Mouse (Mus musculus) midbrain, embryonic 12.5 days (tissue): ENCODE measurements around the gene Stat3. TPM values are rescaled to one million over a fixed set of nuclear protein-coding genes. Genes with fewer than 3 reads are reported as not detected.

Experiments used
- ATAC-seq: fragments of 200-750 bp; cut with Nextera tagmentation; 2 replicates; pipeline ENCODE4 v1.8.0; 2017; ENCODE audit warnings: low read depth, moderate TSS enrichment, moderate library complexity; ENCODE audit not compliant: low FRiP score
- H3K27ac ChIP-seq: fragments of 300-500 bp; sonication (generic); replicated peaks from 2 replicates; pipeline ENCODE4 v1.5.1; 2016; ENCODE audit warnings: mild to moderate bottlenecking
- H3K27me3 ChIP-seq: fragments of 300-500 bp; sonication (generic); 2 replicates; pipeline ENCODE4 v1.6.1; 2016; ENCODE audit warnings: mild to moderate bottlenecking
- H3K36me3 ChIP-seq: fragments of 300-500 bp; sonication (generic); 2 replicates; pipeline ENCODE4 v1.6.1; 2016
- H3K4me1 ChIP-seq: fragments of 300-500 bp; sonication (generic); 2 replicates; pipeline ENCODE4 v1.6.1; 2016
- H3K4me2 ChIP-seq: fragments of 300-500 bp; sonication (generic); replicated peaks from 2 replicates; pipeline ENCODE4 v1.6.1; 2016; ENCODE audit warnings: mild to moderate bottlenecking, moderate library complexity
- H3K4me3 ChIP-seq: fragments of 300-500 bp; sonication (generic); 2 replicates; pipeline ENCODE4 v1.5.1; 2016; ENCODE audit warnings: mild to moderate bottlenecking
- H3K9ac ChIP-seq: fragments of 300-500 bp; sonication (generic); replicated peaks from 2 replicates; pipeline ENCODE4 v1.6.1; 2016; ENCODE audit warnings: mild to moderate bottlenecking, moderate library complexity
- H3K9me3 ChIP-seq: fragments of 300-500 bp; sonication (generic); 2 replicates; pipeline ENCODE4 v1.6.1; 2016; ENCODE audit warnings: mild to moderate bottlenecking
- WGBS: fragments of 180-500 bp; shearing (Covaris S2); methylation state at CpG from one replicate; pipeline ENCODE4 v1.1.7; 2016; 5-methylcytosine and 5-hydroxymethylcytosine counted together
- polyA plus RNA-seq: library from polyadenylated mRNA; unstranded; fragments of >200 nt; fragmentation: Nextera tagmentation; extraction: Ambion mirVana; gene quantifications from 2 replicates; pipeline ENCODE4 v1.2.1, GENCODE M21; 2016

The Stat3 gene
- polyA plus RNA-seq, 1 experiment from 2014 or later = 35.0 TPM

GRCm38 (mm10) chr11:100962371-100962911, 23.1 kb upstream of the Stat3 start:
- H3K4me1 ChIP-seq = peaks cover 10% of the 10 kb centered on the region
- H3K4me2 ChIP-seq = no peak overlapping the region
- no peak overlapping the region for H3K4me3 ChIP-seq
- no peak for ATAC-seq
- H3K27me3 ChIP-seq = peaks cover 73% of the 10 kb centered on the region
- 72% methylated on average over 9 of the region's 9 CpGs for WGBS
- no peaks in the 10 kb centered on the region for H3K9me3 ChIP-seq
- H3K36me3 ChIP-seq = no peaks in the 10 kb centered on the region
- no peak overlapping the region for H3K27ac ChIP-seq
- no peak overlapping the region for H3K9ac ChIP-seq

DNA sequence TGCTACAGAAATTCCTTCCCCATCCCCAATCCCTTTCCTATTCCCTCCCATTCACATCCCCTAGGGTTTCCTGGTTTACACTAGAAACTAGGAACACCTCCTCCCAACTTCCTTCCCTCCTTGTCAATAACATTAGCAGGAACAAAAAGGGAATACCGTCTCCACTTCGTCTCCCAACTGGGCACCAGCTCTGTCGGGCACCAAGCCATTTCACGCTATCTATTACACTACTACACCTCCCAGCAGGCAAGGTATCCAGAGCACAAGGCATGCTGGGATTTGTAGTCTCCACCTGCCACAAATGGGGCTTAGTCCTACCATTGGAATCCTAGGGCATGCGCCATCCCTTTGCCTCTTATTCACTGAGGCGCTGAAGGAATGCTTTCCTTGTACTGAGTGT, 21.2 kb upstream of the Stat3 start:
- no peaks in the 10 kb centered on the region for H3K36me3 ChIP-seq
- H3K4me3 ChIP-seq = no peak overlapping the region
- H3K4me2 ChIP-seq = peak overlapping the region; percentile 22; the same call in 1 of the 2 replicates
- H3K4me1 ChIP-seq = peaks cover 10% of the 10 kb centered on the region
- H3K27me3 ChIP-seq = peaks cover 62% of the 10 kb centered on the region
- no peaks in the 10 kb centered on the region for H3K9me3 ChIP-seq
- ATAC-seq = no peak
- 8% methylated on average over 6 of the region's 6 CpGs for WGBS
- no peak overlapping the region for H3K9ac ChIP-seq
- no peak overlapping the region for H3K27ac ChIP-seq

- H3K27ac ChIP-seq = no peak overlapping the region
- H3K9me3 ChIP-seq = no peaks in the 10 kb centered on the region
- no peak overlapping the region for H3K9ac ChIP-seq
- no peaks in the 10 kb centered on the region for H3K36me3 ChIP-seq
- H3K27me3 ChIP-seq = peaks cover 55% of the 10 kb centered on the region
- ATAC-seq = no peak
- peaks cover 10% of the 10 kb centered on the region for H3K4me1 ChIP-seq
- WGBS = 27% methylated on average over 3 of the region's 3 CpGs
- no peak overlapping the region for H3K4me3 ChIP-seq
- H3K4me2 ChIP-seq = no peak overlapping the region
Measured at GRCm38 (mm10) chr11:100959826-100960225, 20.5 kb upstream of the Stat3 start.

DNA sequence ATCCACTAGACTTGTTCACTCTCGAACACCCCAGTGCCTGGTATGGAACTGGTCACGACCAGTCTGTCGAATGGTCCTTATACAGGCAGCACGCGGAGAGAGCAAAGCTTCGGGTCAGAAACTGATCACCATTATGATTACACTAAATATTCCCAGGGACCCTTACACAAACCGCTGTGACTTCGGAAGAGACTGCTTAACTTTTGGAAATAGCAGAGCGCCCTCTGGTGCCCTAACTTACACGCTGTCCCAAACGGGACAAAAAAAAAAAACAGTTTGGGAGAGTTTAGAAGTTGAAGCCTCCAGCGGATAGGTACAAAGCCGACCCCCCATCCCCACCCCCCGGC, 20.1 kb upstream of the Stat3 start:
- Histone ChIP-seq H3K4me2 (peak overlapping the region; percentile 37), H3K4me3 (peak overlapping the region; percentile 27), H3K27ac (no peak overlapping the region), H3K9ac (no peak overlapping the region), H3K27me3 (peaks cover 52% of the 10 kb centered on the region), H3K9me3 (no peaks in the 10 kb centered on the region), H3K4me1 (peaks cover 10% of the 10 kb centered on the region), H3K36me3 (no peaks in the 10 kb centered on the region)
- ATAC-seq = no peak
- WGBS = 4% methylated on average over 14 of the region's 14 CpGs

DNA sequence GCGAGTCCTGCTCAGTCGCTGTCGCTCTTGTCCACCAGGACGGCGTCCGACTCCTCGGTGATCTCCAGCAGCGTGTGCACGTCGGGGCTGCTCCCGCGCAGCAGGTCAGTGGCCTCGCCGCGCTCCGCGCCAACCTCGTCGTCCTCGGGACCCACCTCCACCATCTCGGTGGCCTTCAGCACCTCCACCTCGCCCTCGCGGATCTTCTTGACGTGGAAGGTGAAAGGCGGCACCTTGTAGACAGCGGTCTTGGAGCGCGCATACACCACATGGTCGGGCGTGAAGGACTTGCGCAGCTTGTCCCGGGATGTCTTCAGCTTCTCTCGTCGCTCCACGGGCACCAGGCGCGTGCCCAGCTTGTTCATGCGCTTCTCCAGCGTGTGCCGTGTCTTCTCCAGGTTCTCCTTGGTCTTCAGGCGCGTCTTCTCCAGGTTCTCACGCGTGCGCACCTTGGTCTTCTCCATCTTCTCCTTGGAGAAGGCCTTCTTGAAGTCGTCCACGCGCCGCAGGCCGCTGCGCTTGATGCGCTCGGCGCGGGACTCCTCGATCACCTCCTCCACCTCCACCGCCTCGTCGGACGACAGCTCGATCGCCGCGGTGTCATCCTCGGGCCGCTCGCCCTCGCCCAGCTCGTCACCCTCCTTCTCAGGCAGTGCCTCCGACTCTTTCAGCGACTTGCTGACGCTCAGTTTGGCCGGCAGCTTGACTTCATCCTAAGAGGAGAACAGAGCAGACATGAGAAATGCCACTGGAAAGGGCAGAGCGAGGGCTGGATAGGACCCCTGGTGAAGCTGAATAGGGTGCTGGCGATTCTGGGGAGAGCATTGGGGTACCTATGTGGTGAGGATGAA, 19.5 kb upstream of the Stat3 start:
- Histone ChIP-seq H3K27ac (no peak overlapping the region), H3K27me3 (peaks cover 46% of the 10 kb centered on the region), H3K36me3 (no peaks in the 10 kb centered on the region), H3K4me1 (peaks cover 10% of the 10 kb centered on the region), H3K9ac (no peak overlapping the region), H3K4me3 (peak overlapping the region; percentile 27), H3K4me2 (peak overlapping the region; percentile 37), H3K9me3 (no peaks in the 10 kb centered on the region)
- no peak for ATAC-seq
- 8% methylated on average over 76 of the region's 76 CpGs for WGBS

DNA sequence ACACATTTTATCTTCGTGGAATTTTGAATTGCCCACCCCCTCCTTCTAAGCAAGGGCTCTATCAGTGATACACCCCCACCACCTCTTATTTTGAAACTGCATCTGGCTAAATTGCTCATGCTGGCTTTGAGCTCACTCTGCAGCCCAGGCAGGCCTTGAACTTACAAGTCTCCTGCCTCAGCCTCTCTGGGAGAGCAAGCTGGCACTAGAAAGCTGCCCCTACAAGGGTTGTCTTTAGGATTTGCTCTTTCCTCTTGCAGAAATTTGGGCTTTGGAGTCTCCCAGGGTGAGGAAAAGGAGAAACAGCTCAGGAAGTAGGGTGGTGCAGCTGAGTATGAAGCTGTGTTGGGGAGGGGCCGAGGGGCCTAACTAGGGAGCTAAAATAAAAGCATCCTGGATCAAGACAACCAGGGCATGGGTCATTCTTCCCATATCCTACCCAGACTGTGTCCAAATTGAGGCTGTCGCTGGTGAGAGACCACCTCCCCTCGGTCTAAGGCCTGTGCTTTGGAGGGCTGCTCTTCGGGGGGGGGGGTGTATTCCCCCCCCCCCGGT, 18.7 kb upstream of the Stat3 start:
- WGBS = 31% methylated on average over 6 of the region's 6 CpGs
- ATAC-seq = no peak
- Histone ChIP-seq H3K4me2 (no peak overlapping the region), H3K27me3 (peaks cover 46% of the 10 kb centered on the region), H3K4me3 (no peak overlapping the region), H3K4me1 (peaks cover 10% of the 10 kb centered on the region), H3K27ac (no peak overlapping the region), H3K9me3 (no peaks in the 10 kb centered on the region), H3K9ac (no peak overlapping the region), H3K36me3 (no peaks in the 10 kb centered on the region)

DNA sequence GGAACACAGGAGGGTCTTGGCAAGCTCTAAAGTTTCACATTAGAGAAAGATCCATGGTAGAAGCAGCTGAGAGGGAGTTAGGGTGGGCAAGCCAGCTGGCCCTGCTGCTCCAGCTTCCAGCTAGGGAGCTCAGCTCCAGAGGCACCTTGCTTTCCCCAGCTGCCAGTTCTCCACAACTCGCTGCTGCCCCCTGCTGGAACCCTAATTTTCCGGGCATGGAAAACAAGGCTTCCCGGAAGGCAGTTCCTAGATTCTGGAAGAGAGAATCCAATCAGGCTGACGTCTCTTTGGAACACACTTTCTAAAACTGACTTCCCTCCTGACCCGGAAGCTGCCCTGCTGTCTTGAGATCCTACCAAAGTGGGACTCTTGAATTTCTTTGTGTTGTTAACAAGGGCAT, 17.9 kb upstream of the Stat3 start:
- no peak overlapping the region for H3K4me3 ChIP-seq
- no peak overlapping the region for H3K9ac ChIP-seq
- WGBS = 5% methylated on average over 5 of the region's 5 CpGs
- peaks cover 10% of the 10 kb centered on the region for H3K4me1 ChIP-seq
- H3K27ac ChIP-seq = no peak overlapping the region
- no peaks in the 10 kb centered on the region for H3K9me3 ChIP-seq
- no peaks in the 10 kb centered on the region for H3K36me3 ChIP-seq
- H3K27me3 ChIP-seq = peaks cover 42% of the 10 kb centered on the region
- no peak for ATAC-seq
- H3K4me2 ChIP-seq = no peak overlapping the region

DNA sequence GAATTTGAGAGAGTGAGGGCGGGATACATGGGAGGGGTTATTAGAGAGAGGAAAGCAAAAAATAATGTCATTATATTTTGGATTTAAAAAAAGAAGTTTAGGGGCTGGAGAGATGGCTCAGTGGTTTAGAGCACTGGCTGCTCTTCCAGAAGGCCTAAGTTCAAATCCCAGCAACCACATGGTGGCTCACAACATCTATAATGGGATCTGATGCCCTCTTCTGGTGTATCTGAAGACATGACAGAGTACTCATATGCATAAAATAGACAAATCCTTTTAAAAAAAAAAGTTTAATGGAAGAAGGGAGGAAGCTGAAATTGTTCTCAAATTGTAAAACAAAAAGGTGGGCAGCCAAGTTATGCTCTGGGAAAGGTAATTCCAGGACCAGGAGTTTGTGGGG, 10.2 kb upstream of the Stat3 start:
- no peak overlapping the region for H3K9ac ChIP-seq
- no peaks in the 10 kb centered on the region for H3K36me3 ChIP-seq
- no peak overlapping the region for H3K27ac ChIP-seq
- H3K4me2 ChIP-seq = no peak overlapping the region
- no peaks in the 10 kb centered on the region for H3K9me3 ChIP-seq
- H3K4me1 ChIP-seq = 0 out of 2 replicates have a peak, but pooled peaks cover 4% of the 10 kb centered on the region
- 100% methylated on average over 1 of the region's 1 CpGs for WGBS
- no peaks in the 10 kb centered on the region for H3K27me3 ChIP-seq
- ATAC-seq = no peak
- H3K4me3 ChIP-seq = no peak overlapping the region

- H3K4me1 ChIP-seq = 0 out of 2 replicates have a peak, but pooled peaks cover 4% of the 10 kb centered on the region
- H3K4me2 ChIP-seq = no peak overlapping the region
- no peaks in the 10 kb centered on the region for H3K27me3 ChIP-seq
- ATAC-seq = no peak
- H3K9me3 ChIP-seq = no peaks in the 10 kb centered on the region
- H3K9ac ChIP-seq = no peak overlapping the region
- 61% methylated on average over 4 of the region's 4 CpGs for WGBS
- H3K36me3 ChIP-seq = no peaks in the 10 kb centered on the region
- H3K27ac ChIP-seq = no peak overlapping the region
- no peak overlapping the region for H3K4me3 ChIP-seq
Measured at GRCm38 (mm10) chr11:100948317-100948716, 9.0 kb upstream of the Stat3 start.

DNA sequence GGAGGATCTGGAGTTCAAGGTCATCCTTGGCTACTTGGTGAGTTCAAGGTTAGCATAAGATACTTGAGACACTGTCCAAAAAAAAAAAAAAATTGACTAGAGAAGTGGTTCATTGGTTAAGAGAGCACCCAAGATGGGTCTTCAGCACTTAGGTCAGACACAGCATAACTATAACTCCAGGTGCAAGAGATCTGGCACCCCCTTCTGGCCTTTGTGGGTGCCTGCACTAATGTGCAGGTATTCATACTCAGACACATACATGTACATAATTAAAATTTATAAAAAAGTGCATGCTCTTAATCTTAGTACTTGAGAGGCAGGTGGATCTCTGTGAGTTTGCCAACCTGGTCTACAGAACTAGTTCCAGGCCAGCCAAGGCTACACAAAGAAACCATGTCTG, 8.2 kb upstream of the Stat3 start:
- Histone ChIP-seq H3K36me3 (no peaks in the 10 kb centered on the region), H3K4me3 (no peak overlapping the region), H3K9ac (no peak overlapping the region), H3K27ac (no peak overlapping the region), H3K4me1 (0 out of 2 replicates have a peak, but pooled peaks cover 4% of the 10 kb centered on the region), H3K27me3 (0 out of 2 replicates have a peak, but pooled peaks cover under 1% of the 10 kb centered on the region), H3K4me2 (no peak overlapping the region), H3K9me3 (no peaks in the 10 kb centered on the region)
- ATAC-seq = no peak

- 0 out of 2 replicates have a peak, but pooled peaks cover 2% of the 10 kb centered on the region for H3K4me1 ChIP-seq
- 50% methylated on average over 4 of the region's 4 CpGs for WGBS
- H3K36me3 ChIP-seq = no peaks in the 10 kb centered on the region
- H3K9ac ChIP-seq = no peak overlapping the region
- H3K27ac ChIP-seq = no peak overlapping the region
- H3K4me2 ChIP-seq = no peak overlapping the region
- H3K27me3 ChIP-seq = 0 out of 2 replicates have a peak, but pooled peaks cover 4% of the 10 kb centered on the region
- ATAC-seq = no peak
- no peaks in the 10 kb centered on the region for H3K9me3 ChIP-seq
- no peak overlapping the region for H3K4me3 ChIP-seq
Measured at GRCm38 (mm10) chr11:100946862-100947261, 7.5 kb upstream of the Stat3 start.

DNA sequence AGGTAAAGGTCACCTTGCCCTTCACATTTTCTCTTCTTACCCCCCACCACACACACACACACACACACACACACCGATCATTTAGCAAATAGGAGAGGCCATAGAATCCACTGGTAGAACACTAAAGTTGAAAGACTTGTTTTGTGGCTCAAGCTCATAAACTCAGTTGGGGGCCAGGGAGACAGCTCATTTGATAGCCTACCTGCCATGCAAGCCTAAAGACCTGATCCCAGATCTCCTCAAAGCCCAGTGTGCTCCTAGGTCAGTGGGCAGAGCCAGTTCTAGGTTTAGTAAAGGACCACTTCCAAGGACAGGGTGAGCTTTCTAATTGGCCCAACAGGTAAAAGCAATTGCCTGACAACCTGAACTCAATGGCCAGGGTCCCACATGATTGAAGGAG, 3.0 kb upstream of the Stat3 start:
- Histone ChIP-seq H3K4me2 (no peak overlapping the region), H3K9ac (no peak overlapping the region), H3K9me3 (no peaks in the 10 kb centered on the region), H3K36me3 (no peaks in the 10 kb centered on the region), H3K4me1 (peaks cover 19% of the 10 kb centered on the region), H3K4me3 (no peak overlapping the region), H3K27me3 (0 out of 2 replicates have a peak, but pooled peaks cover 4% of the 10 kb centered on the region), H3K27ac (no peak overlapping the region)
- 100% methylated on average over 1 of the region's 1 CpGs for WGBS
- ATAC-seq = no peak
